Mouse (Mus musculus) kidney, adult 9 months (tissue): ENCODE measurements at regions not wholly inside any gene's neighbourhood (a gene's known extent, or its start where the extent isn't known, plus 50 kb on each side); places are given as distances from the start of the nearest gene placed in this dataset.

ENCODE experiments used
- DNase-seq: peaks from one replicate; pipeline ENCODE4 v3.0.0; 2022

GRCm38 (mm10) chr7:73151586-73152467 is 223.5 kb upstream of the Rgma start:
- DNase-seq = no peak

- no peak for DNase-seq
These were observed 221.6 kb upstream of the Rgma start for GRCm38 (mm10) chr7:73153668-73154067.

GRCm38 (mm10) chr7:73158833-73159232 is 216.5 kb upstream of the Rgma start:
- no peak for DNase-seq

GRCm38 (mm10) chr7:73160968-73161367 is 214.3 kb upstream of the Rgma start:
- no peak for DNase-seq

GRCm38 (mm10) chr7:73163687-73164086 is 211.6 kb upstream of the Rgma start:
- DNase-seq = no peak

- peak; percentile 25 for DNase-seq
These were observed 209.8 kb upstream of the Rgma start for GRCm38 (mm10) chr7:73165521-73165920.

- DNase-seq = no peak
These were observed 205.9 kb upstream of the Rgma start for GRCm38 (mm10) chr7:73169416-73169815.

GRCm38 (mm10) chr7:73172615-73173014 is 202.7 kb upstream of the Rgma start:
- no peak for DNase-seq

GRCm38 (mm10) chr7:73183761-73184160 is 191.5 kb upstream of the Rgma start:
- no peak for DNase-seq

GRCm38 (mm10) chr7:73184208-73185070 is 190.9 kb upstream of the Rgma start:
- no peak for DNase-seq

GRCm38 (mm10) chr7:73185071-73185531 is 190.2 kb upstream of the Rgma start:
- no peak for DNase-seq

- DNase-seq = no peak
These were observed 189.7 kb upstream of the Rgma start for GRCm38 (mm10) chr7:73185591-73185990.

- DNase-seq = no peak
These were observed 188.8 kb upstream of the Rgma start for GRCm38 (mm10) chr7:73186501-73186900.

GRCm38 (mm10) chr7:73191388-73192278 is 183.7 kb upstream of the Rgma start:
- no peak for DNase-seq

GRCm38 (mm10) chr7:73192839-73193238 is 182.5 kb upstream of the Rgma start:
- DNase-seq = no peak

- DNase-seq = no peak
These were observed 180.0 kb upstream of the Rgma start for GRCm38 (mm10) chr7:73195306-73195705.

GRCm38 (mm10) chr7:73196851-73197531 is 178.3 kb upstream of the Rgma start:
- DNase-seq = peak; percentile 39

- no peak for DNase-seq
These were observed 177.2 kb upstream of the Rgma start for GRCm38 (mm10) chr7:73198069-73198468.

GRCm38 (mm10) chr7:73199967-73200366 is 175.3 kb upstream of the Rgma start:
- DNase-seq = no peak

GRCm38 (mm10) chr7:73201330-73201729 is 174.0 kb upstream of the Rgma start:
- DNase-seq = no peak

- DNase-seq = no peak
These were observed 168.1 kb upstream of the Rgma start for GRCm38 (mm10) chr7:73206922-73207811.
